Mouse (Mus musculus): ENCODE data around the gene 4932415D10Rik. TPM values are rescaled to one million over a fixed set of nuclear protein-coding genes. Genes with fewer than 3 reads are reported as not detected.

4932415D10Rik gene
- polyA plus RNA-seq, 1 experiment from 2014 or later: not detected

Other genes starting within 250 kb of the 4932415D10Rik start
- 6.8 and 7.3 TPM in 2 replicates for gene BC024063, start 233.2 kb downstream of the 4932415D10Rik start, polyA plus RNA-seq (2016; fragmentation: Nextera tagmentation; extraction: Ambion mirVana)
- gene AU041133, start 188.6 kb downstream of the 4932415D10Rik start, polyA plus RNA-seq (2016; fragmentation: Nextera tagmentation; extraction: Ambion mirVana): 6.3 and 7.1 TPM in 2 replicates
- gene Zfp938, start 75.3 kb downstream of the 4932415D10Rik start, polyA plus RNA-seq (2016; fragmentation: Nextera tagmentation; extraction: Ambion mirVana): 15.8 and 17.4 TPM in 2 replicates
- gene Gm4924, start 37.7 kb upstream of the 4932415D10Rik start, polyA plus RNA-seq (2016; fragmentation: Nextera tagmentation; extraction: Ambion mirVana): 13.5 and 15.5 TPM in 2 replicates
- not detected in 2 replicates for gene Gm1553, start 176.0 kb upstream of the 4932415D10Rik start, polyA plus RNA-seq (2016; fragmentation: Nextera tagmentation; extraction: Ambion mirVana)